Mouse (Mus musculus) midbrain, embryonic 11.5 days (tissue): ENCODE measurements around the gene Spata16. TPM values are rescaled to one million over a fixed set of nuclear protein-coding genes. Genes with fewer than 3 reads are reported as not detected.
"Not testable (repeated sequence)": the region's sequence is repeated elsewhere in the genome, so short reads cannot be mapped to it uniquely, and the experiment has no call there.

ENCODE experiments used
- ATAC-seq: fragments of 200-750 bp; cut with Nextera tagmentation; 2 replicates; pipeline ENCODE4 v1.8.0; 2017; ENCODE audit warnings: moderate TSS enrichment, moderate library complexity; ENCODE audit not compliant: low FRiP score
- DNase-seq: peaks from one replicate; pipeline ENCODE4 v3.0.0; 2015; ENCODE audit warnings: low spot score; ENCODE audit errors: missing footprints
- H3K27ac ChIP-seq: fragments of 300-500 bp; sonication (generic); 2 replicates; pipeline ENCODE4 v1.5.1; 2014; ENCODE audit warnings: low read depth, low read length
- H3K27me3 ChIP-seq: fragments of 300-500 bp; sonication (generic); 2 replicates; pipeline ENCODE4 v1.6.1; 2014; ENCODE audit warnings: mild to moderate bottlenecking, low read length, moderate library complexity, mixed read lengths; ENCODE audit not compliant: control insufficient read depth, insufficient read depth
- H3K36me3 ChIP-seq: fragments of 300-500 bp; sonication (generic); 2 replicates; pipeline ENCODE4 v1.6.1; 2014; ENCODE audit warnings: mild to moderate bottlenecking, low read length, moderate library complexity, mixed read lengths; ENCODE audit not compliant: control insufficient read depth, insufficient read depth
- H3K4me1 ChIP-seq: fragments of 300-500 bp; sonication (generic); 2 replicates; pipeline ENCODE4 v1.6.1; 2014; ENCODE audit warnings: low read length; ENCODE audit not compliant: control insufficient read depth, insufficient read depth
- H3K4me2 ChIP-seq: fragments of 300-500 bp; sonication (generic); 2 replicates; pipeline ENCODE4 v1.6.1; 2014; ENCODE audit warnings: mild to moderate bottlenecking, moderate library complexity
- H3K4me3 ChIP-seq: fragments of 300-500 bp; sonication (generic); 2 replicates; pipeline ENCODE4 v1.5.1; 2014; ENCODE audit warnings: low read depth, low read length
- H3K9ac ChIP-seq: fragments of 300-500 bp; sonication (generic); 2 replicates; pipeline ENCODE4 v1.6.1; 2014; ENCODE audit warnings: low read length
- H3K9me3 ChIP-seq: fragments of 300-500 bp; sonication (generic); 2 replicates; pipeline ENCODE4 v1.6.1; 2016; ENCODE audit warnings: low read length; ENCODE audit not compliant: control insufficient read depth
- WGBS: fragments of 180-500 bp; shearing (Covaris S2); extraction: QIAGEN DNeasy Blood & Tissue Kit; methylation state at CpG from one replicate; pipeline ENCODE4 v1.1.7; 2014; 5-methylcytosine and 5-hydroxymethylcytosine counted together
- polyA plus RNA-seq: library from polyadenylated mRNA; unstranded; fragments of >200 nt; fragmentation: Nextera tagmentation; extraction: Ambion mirVana; gene quantifications from 2 replicates; pipeline ENCODE4 v1.2.1, GENCODE M21; 2014

Gene Spata16
- polyA plus RNA-seq, 1 experiment from 2014 or later = not detected

GRCm38 (mm10) chr3:26685832-26686231 is 48.4 kb downstream of the Spata16 start:
- DNase-seq (no peak), ATAC-seq (no peak)
- no peaks in the 10 kb centered on the region for H3K27me3 ChIP-seq
- H3K9me3 ChIP-seq = no peaks in the 10 kb centered on the region
- no peak overlapping the region for H3K4me2 ChIP-seq
- WGBS = 85% methylated on average over 3 of the region's 3 CpGs
- no peak overlapping the region for H3K4me3 ChIP-seq
- no peaks in the 10 kb centered on the region for H3K36me3 ChIP-seq
- no peaks in the 10 kb centered on the region for H3K4me1 ChIP-seq
- no peak overlapping the region for H3K27ac ChIP-seq
- H3K9ac ChIP-seq = no peak overlapping the region

- not testable (repeated sequence) for DNase-seq, H3K27ac ChIP-seq, H3K9me3 ChIP-seq, ATAC-seq, H3K4me2 ChIP-seq, H3K36me3 ChIP-seq, H3K27me3 ChIP-seq, H3K4me3 ChIP-seq, H3K9ac ChIP-seq, H3K4me1 ChIP-seq
- WGBS = 77% methylated on average over 5 of the region's 5 CpGs
These were observed 72.1 kb downstream of the Spata16 start for GRCm38 (mm10) chr3:26709492-26709891.

GRCm38 (mm10) chr3:26727526-26727925 is 90.1 kb downstream of the Spata16 start:
- Histone ChIP-seq H3K36me3 (no peaks in the 10 kb centered on the region), H3K4me2 (no peak overlapping the region), H3K4me1 (no peaks in the 10 kb centered on the region), H3K9ac (no peak overlapping the region), H3K4me3 (no peak overlapping the region), H3K9me3 (no peaks in the 10 kb centered on the region), H3K27ac (no peak overlapping the region), H3K27me3 (no peaks in the 10 kb centered on the region)
- WGBS = 80% methylated on average over 6 of the region's 6 CpGs
- no peak for DNase-seq
- no peak for ATAC-seq

- DNase-seq = no peak
- no peak overlapping the region for H3K9ac ChIP-seq
- ATAC-seq = no peak
- no peak overlapping the region for H3K4me3 ChIP-seq
- no peaks in the 10 kb centered on the region for H3K4me1 ChIP-seq
- 78% methylated on average over 2 of the region's 2 CpGs for WGBS
- no peak overlapping the region for H3K27ac ChIP-seq
- no peaks in the 10 kb centered on the region for H3K27me3 ChIP-seq
- no peaks in the 10 kb centered on the region for H3K36me3 ChIP-seq
- no peaks in the 10 kb centered on the region for H3K9me3 ChIP-seq
- no peak overlapping the region for H3K4me2 ChIP-seq
These were observed 113.1 kb downstream of the Spata16 start for GRCm38 (mm10) chr3:26750492-26750891.

GRCm38 (mm10) chr3:26752441-26752840 is 115.0 kb downstream of the Spata16 start:
- H3K4me2 ChIP-seq = no peak overlapping the region
- no peaks in the 10 kb centered on the region for H3K4me1 ChIP-seq
- WGBS = 86% methylated on average over 6 of the region's 6 CpGs
- H3K27ac ChIP-seq = no peak overlapping the region
- H3K9ac ChIP-seq = no peak overlapping the region
- H3K27me3 ChIP-seq = no peaks in the 10 kb centered on the region
- ATAC-seq (no peak), DNase-seq (no peak)
- no peak overlapping the region for H3K4me3 ChIP-seq
- no peaks in the 10 kb centered on the region for H3K36me3 ChIP-seq
- no peaks in the 10 kb centered on the region for H3K9me3 ChIP-seq

- 85% methylated on average over 12 of the region's 12 CpGs for WGBS
- no peaks in the 10 kb centered on the region for H3K9me3 ChIP-seq
- ATAC-seq = no peak
- H3K27me3 ChIP-seq = no peaks in the 10 kb centered on the region
- DNase-seq = peak; percentile 64
- H3K9ac ChIP-seq = no peak overlapping the region
- H3K27ac ChIP-seq = no peak overlapping the region
- H3K4me2 ChIP-seq = no peak overlapping the region
- no peak overlapping the region for H3K4me3 ChIP-seq
- H3K4me1 ChIP-seq = peaks cover 2% of the 10 kb centered on the region; the same call in 1 of the 2 replicates
- no peaks in the 10 kb centered on the region for H3K36me3 ChIP-seq
These were observed 156.1 kb downstream of the Spata16 start for GRCm38 (mm10) chr3:26793334-26794101.

- DNase-seq (peak; percentile 84), ATAC-seq (peak; percentile 90)
- peaks cover 2% of the 10 kb centered on the region; the same call in 1 of the 2 replicates for H3K4me1 ChIP-seq
- peak overlapping the region; percentile 63; the same call in 1 of the 2 replicates for H3K27ac ChIP-seq
- H3K36me3 ChIP-seq = no peaks in the 10 kb centered on the region
- 60% methylated on average over 7 of the region's 7 CpGs for WGBS
- H3K9ac ChIP-seq = no peak overlapping the region
- no peak overlapping the region for H3K4me2 ChIP-seq
- H3K27me3 ChIP-seq = no peaks in the 10 kb centered on the region
- H3K9me3 ChIP-seq = no peaks in the 10 kb centered on the region
- no peak overlapping the region for H3K4me3 ChIP-seq
These were observed 158.6 kb downstream of the Spata16 start for GRCm38 (mm10) chr3:26795851-26796538.

- no peak for DNase-seq
- WGBS = 73% methylated on average over 1 of the region's 1 CpGs
- no peaks in the 10 kb centered on the region for H3K36me3 ChIP-seq
- H3K27me3 ChIP-seq = no peaks in the 10 kb centered on the region
- no peak overlapping the region for H3K4me3 ChIP-seq
- H3K4me1 ChIP-seq = peaks cover 2% of the 10 kb centered on the region; the same call in 1 of the 2 replicates
- no peaks in the 10 kb centered on the region for H3K9me3 ChIP-seq
- no peak overlapping the region for H3K27ac ChIP-seq
- no peak overlapping the region for H3K9ac ChIP-seq
- no peak overlapping the region for H3K4me2 ChIP-seq
- ATAC-seq = no peak
These were observed 159.5 kb downstream of the Spata16 start for GRCm38 (mm10) chr3:26796954-26797353.

- no peaks in the 10 kb centered on the region for H3K36me3 ChIP-seq
- H3K9ac ChIP-seq = no peak overlapping the region
- H3K27me3 ChIP-seq = no peaks in the 10 kb centered on the region
- no peaks in the 10 kb centered on the region for H3K4me1 ChIP-seq
- ATAC-seq = no peak
- no peaks in the 10 kb centered on the region for H3K9me3 ChIP-seq
- H3K4me3 ChIP-seq = no peak overlapping the region
- 89% methylated on average over 8 of the region's 8 CpGs for WGBS
- no peak overlapping the region for H3K27ac ChIP-seq
- DNase-seq = no peak
- H3K4me2 ChIP-seq = no peak overlapping the region
These were observed 176.9 kb downstream of the Spata16 start for GRCm38 (mm10) chr3:26814307-26814706.
